Mouse (Mus musculus): ENCODE results near the gene Fau. TPM values are rescaled to one million over a fixed set of nuclear protein-coding genes. Genes with fewer than 3 reads are reported as not detected.

Fau gene
- total RNA-seq, 1 experiment from 2014 or later: 2,994 TPM

- peak; percentile 66 for ATAC-seq (ENCODE audit: extremely low read depth, insufficient number of reproducible peaks, low FRiP score, poor library complexity, severe bottlenecking)
Observed at GRCm38 (mm10) chr19:6067724-6068415, 10.2 kb downstream of the Fau start, which contains the start of gene Tm7sf2. Gene Tm7sf2, minus strand, starts transcription at chr19:6068373.

DNA sequence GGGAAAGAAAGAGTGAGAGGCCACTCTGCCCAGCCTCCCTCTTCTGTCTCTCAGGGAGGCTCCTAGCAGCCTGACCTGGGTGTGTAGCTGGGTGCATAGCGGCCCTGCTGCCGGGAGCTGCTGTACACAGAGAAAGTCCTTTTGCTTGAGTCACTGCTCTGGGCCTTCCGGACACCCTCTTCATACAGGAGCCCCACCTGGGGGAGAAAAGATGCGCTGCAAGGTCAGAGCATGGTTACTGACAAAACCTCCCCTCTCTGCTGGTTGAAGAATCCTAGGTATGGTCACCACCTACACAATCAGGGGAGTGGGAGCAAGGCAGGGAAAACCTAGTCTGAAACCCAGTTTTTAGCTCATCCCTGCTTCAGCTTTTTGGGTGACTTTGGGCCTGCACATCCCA, 11.3 kb downstream of the Fau start:
- ATAC-seq (ENCODE audit: extremely low read depth, insufficient number of reproducible peaks, low FRiP score, poor library complexity, severe bottlenecking): no peak

DNA sequence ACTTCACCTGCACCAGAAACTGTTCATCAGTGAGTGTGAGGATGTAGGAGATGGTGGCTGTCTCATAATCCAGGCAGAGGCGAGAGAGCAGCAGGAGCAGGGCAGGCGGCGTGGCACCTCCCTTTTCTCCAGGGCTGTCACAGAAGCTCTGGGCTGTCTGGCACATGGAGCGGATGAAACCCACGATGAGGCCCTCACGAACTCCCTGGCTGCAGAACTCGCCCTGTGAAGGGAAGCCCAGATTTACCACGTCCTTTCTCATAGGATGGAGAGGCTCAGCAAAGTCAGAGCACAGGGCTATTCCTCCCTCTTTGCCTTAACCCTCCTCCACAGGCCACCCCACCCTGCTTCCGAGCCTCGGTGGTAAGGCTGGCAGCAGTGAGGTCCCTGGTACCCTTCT, 12.2 kb downstream of the Fau start:
- ATAC-seq (ENCODE audit: extremely low read depth, insufficient number of reproducible peaks, low FRiP score, poor library complexity, severe bottlenecking): no peak

DNA sequence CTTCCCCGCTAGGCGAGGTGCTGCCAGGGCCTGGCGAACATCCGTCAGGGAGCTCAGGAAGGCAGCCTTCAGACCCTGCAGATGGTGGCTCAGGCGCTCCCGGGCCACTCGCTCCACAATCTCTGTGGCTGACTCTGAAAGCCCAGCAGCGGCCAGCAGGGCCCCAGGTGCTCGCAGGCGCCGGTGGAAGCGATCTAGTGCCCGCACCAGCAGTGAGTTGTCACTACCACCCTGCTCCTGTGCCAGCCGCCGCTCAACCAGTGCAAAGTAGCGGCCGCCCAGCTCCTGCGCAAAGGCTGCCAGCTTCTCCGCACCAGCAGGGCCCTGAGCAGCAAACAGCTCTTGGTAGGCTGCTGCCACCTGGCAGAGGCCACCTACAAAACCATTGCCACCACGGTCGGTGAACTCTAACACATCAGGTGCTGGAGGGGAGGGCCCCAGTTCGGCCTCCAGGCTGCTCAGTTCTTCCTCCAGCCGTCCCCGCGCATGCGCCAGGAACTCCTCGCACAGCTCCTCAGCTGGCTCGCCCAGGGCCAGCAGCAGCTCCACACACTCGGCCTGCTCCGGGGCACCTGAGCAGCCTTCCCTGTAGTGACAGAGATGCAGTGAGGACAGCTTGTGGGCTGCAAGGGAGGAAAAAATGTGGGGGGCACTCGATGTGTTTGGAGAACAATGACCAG, 13.1 kb downstream of the Fau start:
- no peak for ATAC-seq (ENCODE audit: extremely low read depth, insufficient number of reproducible peaks, low FRiP score, poor library complexity, severe bottlenecking)

DNA sequence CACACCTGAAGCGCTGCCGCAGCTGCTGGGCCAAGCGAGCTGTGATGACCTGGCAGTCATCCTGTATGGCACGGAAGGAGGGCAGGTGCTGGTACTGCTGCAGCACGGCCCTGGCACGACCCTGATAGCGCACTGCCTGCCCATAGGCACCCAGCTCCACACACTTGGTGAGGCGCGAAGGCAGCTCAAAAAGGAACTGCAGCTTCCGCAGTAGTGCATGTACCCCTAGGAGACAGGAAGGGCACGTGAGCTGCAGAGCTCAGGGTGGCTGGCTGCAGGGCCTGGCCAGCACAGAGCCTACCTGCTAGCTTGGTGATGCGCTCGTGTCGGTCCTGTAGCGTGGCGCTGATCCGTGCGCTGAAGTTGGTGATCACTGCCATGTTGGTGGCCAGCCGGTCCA, 13.6 kb downstream of the Fau start:
- ATAC-seq (ENCODE audit: extremely low read depth, insufficient number of reproducible peaks, low FRiP score, poor library complexity, severe bottlenecking): no peak

DNA sequence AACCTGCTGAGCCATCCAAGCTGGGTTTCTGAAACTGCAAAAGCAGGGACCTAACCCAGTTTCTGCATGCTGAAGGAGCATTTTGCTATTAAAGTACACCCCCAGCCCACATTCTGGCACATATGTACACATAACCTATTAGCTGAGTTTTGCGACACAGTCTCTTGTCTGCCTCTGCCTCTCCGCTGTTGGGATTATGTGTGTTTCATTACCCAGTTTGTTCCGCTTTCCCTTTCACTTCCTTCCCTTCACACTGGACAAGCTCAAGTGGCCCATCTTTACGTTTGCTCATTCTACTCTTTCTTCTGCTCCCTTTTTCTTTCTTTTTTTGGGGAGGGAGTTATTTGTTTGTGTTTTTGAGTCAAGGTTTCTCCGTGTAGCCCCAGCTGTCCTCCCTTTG, 16.2 kb downstream of the Fau start:
- ATAC-seq (ENCODE audit: extremely low read depth, insufficient number of reproducible peaks, low FRiP score, poor library complexity, severe bottlenecking): no peak

DNA sequence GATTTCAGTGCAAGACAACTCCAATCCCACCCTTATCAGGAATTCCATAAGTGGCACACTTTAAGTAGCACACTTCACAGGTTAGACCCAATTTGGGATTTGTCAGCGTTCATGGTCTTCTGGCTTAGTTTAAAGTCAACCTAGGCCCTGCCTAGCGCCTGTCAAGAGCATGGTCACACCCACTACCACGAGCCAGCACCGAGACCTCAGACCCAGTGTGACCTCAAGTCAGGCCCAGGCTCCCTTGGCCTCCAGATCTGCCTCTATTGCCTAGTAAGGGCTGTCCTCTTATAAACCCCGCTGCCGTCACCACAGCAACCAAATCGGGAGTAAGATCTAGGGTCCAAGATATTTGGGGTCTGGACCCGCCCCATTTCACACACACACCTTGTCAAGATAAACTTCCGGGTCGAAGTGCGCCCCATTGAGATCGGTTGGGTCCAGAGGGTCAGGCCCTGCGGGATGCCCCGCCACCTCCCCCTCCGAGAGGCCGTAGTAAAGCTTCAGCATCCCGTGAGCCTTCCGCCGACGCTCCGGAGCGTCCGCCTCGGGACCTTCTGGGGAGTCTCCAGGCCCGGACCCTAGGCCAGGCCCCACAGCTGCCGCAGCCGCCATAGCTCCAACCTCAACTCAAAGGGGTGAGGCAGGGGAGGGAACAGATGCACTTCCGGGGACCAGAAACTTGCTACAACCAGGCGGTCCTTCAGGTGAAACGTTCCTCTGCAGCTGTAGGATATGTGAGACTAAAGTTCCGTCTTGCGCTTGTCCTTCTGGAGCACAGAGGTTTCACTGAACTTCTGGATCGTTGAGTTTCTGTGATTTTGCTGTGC, 19.1 kb downstream of the Fau start, which contains the start of gene Vps51:
Gene Vps51, minus strand, starts transcription at position 668 of the 830 bp plus-strand sequence.
- peak; percentile 90 for ATAC-seq (ENCODE audit: extremely low read depth, insufficient number of reproducible peaks, low FRiP score, poor library complexity, severe bottlenecking)

GRCm38 (mm10) chr19:6079983-6080480, 22.4 kb downstream of the Fau start, which contains the start of gene Tmem262:
Gene Tmem262, plus strand, starts transcription at chr19:6080033.
- ATAC-seq (ENCODE audit: extremely low read depth, insufficient number of reproducible peaks, low FRiP score, poor library complexity, severe bottlenecking): no peak

DNA sequence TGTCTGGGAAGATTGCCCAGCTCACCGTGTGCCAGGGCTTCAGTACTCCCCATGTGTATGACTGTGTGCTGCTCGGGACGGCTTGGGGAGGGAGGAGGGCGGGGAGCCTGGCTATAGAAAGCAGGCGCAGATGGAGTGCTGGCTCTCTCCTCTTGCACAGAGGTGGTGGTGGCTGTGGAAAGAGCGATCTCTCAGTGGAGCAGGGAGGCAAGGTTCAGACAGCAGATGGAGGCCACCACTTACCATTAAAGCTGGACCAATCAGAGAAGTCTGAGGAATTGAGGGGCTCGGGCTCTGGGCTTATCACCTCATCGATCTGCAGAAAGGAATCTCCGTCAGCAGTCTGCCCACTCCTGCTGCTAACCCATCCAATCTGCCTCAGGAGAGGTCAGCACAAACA, 24.5 kb downstream of the Fau start, which contains the start of gene Gm28374:
Gene Gm28374, minus strand, starts transcription at position 101 of the 400 bp plus-strand sequence.
- no peak for ATAC-seq (ENCODE audit: extremely low read depth, insufficient number of reproducible peaks, low FRiP score, poor library complexity, severe bottlenecking)

- ATAC-seq (ENCODE audit: extremely low read depth, insufficient number of reproducible peaks, low FRiP score, poor library complexity, severe bottlenecking): peak; percentile 95
Observed at GRCm38 (mm10) chr19:6084478-6085248, 27.0 kb downstream of the Fau start, which contains the start of the genes Zfpl1 and Cdca5. Gene Zfpl1, minus strand, starts transcription at chr19:6084956. Gene Cdca5, plus strand, starts transcription at chr19:6084983.

- ATAC-seq (ENCODE audit: extremely low read depth, insufficient number of reproducible peaks, low FRiP score, poor library complexity, severe bottlenecking): peak; percentile 28; the same call in 1 of the 2 replicates
Observed at GRCm38 (mm10) chr19:6085417-6085879, 27.8 kb downstream of the Fau start.

GRCm38 (mm10) chr19:6088841-6089240, 31.2 kb downstream of the Fau start:
- ATAC-seq (ENCODE audit: extremely low read depth, insufficient number of reproducible peaks, low FRiP score, poor library complexity, severe bottlenecking): no peak

DNA sequence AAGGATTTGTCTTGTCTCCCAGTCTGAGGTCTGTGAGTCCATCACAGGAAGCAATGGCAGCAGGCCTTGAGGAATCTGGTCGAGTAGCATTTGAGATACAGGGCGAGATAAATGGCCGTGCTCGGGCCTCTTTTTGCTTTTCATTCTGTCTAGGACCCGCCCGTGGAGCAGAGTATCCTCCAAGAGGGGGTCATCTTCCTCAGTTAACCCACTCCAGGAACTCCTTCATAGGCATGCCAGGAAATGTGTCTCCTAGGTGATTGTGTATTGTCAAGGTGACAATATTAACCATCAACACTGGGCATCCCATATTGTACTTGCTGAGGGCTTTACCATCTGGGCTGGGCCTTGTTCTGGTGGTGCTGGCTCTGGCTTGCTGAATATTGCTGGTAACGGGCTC, 36.5 kb downstream of the Fau start, which contains the start of gene AC131692.1:
Gene AC131692.1, plus strand, starts transcription at position 301 of the 400 bp plus-strand sequence.
- no peak for ATAC-seq (ENCODE audit: extremely low read depth, insufficient number of reproducible peaks, low FRiP score, poor library complexity, severe bottlenecking)

- ATAC-seq (ENCODE audit: extremely low read depth, insufficient number of reproducible peaks, low FRiP score, poor library complexity, severe bottlenecking): no peak
Observed at GRCm38 (mm10) chr19:6097847-6098246, 40.2 kb downstream of the Fau start.

- ATAC-seq (ENCODE audit: extremely low read depth, insufficient number of reproducible peaks, low FRiP score, poor library complexity, severe bottlenecking): no peak
Observed at GRCm38 (mm10) chr19:6101186-6101585, 43.5 kb downstream of the Fau start.

DNA sequence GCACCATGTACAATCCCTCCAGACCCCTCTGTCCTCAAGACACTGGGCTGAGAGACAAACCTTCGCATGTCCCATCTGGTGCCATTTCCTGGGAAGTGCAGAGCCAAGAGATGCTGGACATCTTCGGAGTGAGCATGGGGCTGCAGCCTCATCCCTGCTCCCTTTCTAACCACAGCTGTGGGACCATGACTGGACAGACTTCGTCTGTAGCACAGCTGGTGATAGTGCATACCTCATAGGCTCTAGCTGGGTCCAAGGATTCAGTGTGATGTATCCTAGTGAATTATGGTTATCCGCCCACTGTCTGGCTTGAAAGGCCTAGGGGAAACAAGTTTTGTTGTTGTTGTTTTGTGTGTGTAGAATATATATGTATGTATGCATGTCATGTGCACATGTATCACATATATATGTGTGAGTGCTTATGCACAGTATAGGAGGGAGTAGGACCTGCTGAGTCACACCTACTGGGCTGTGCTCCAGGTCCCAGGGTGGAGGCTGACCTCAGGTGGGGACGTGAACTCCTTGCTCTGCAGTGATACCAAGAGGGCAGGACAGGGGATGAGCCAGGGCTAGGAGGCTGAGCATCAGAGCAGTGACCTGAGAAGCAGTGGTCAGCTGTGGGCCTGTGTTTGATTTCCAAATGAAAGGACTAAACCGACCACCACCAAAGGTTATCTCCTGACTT, 44.7 kb downstream of the Fau start:
- ATAC-seq (ENCODE audit: extremely low read depth, insufficient number of reproducible peaks, low FRiP score, poor library complexity, severe bottlenecking): no peak

DNA sequence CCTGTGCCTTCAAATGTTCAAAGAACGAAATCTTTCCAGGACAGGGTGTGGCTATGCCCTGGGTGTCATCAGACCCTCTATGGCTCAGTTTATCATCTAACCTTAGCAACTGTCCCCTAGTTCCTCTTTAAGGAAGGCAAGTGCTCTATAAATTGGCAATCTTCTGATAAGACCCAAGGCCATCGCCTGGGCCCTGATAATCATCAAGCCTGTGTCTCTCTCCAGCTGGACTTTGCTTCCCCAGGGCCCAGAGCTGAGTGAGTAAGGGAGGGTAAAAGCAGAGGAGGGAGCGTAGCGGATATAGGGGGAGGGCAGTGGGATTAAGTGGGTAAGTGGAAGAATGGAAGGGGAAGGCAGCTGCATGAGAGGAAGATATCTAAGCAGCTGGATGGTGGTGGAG, 46.8 kb downstream of the Fau start:
- ATAC-seq (ENCODE audit: extremely low read depth, insufficient number of reproducible peaks, low FRiP score, poor library complexity, severe bottlenecking): no peak

GRCm38 (mm10) chr19:6105586-6105985, 47.9 kb downstream of the Fau start, which contains the start of gene Naaladl1:
Gene Naaladl1, plus strand, starts transcription at chr19:6105782.
- no peak for ATAC-seq (ENCODE audit: extremely low read depth, insufficient number of reproducible peaks, low FRiP score, poor library complexity, severe bottlenecking)

All from neutrophil, adult 5-6 weeks (primary cell).